Mouse (Mus musculus) CH12.LX (cell line): Measurements from ENCODE around the gene Aip. TPM values are rescaled to one million over a fixed set of nuclear protein-coding genes. Genes with fewer than 3 reads are reported as not detected.
A peak's percentile ranks its signal among the peaks of the same experiment; 100 is the strongest.

Experiments
- DNase-seq: peaks from one replicate; pipeline ENCODE4 v3.0.0-alpha.2; 2013; ENCODE audit errors: extremely low read depth
- H3K27ac ChIP-seq: 2 replicates; pipeline ENCODE4 v1.5.1; 2012; ENCODE audit warnings: low read depth, mild to moderate bottlenecking, control low read depth, moderate library complexity; ENCODE audit not compliant: insufficient read depth
- H3K27me3 ChIP-seq: replicated peaks from 2 replicates; pipeline ENCODE3; 2012; ENCODE audit warnings: inconsistent platforms
- H3K36me3 ChIP-seq, 2 experiments: replicated peaks in 1 of 2; 2 replicates each; pipeline versions ENCODE3 to v1.6.1; 2012; ENCODE audit warnings: inconsistent platforms in 1 of 2, low read length in 1 of 2, mild to moderate bottlenecking in 1 of 2, mixed read lengths in 1 of 2, moderate library complexity in 1 of 2; ENCODE audit not compliant: control insufficient read depth in 1 of 2, insufficient read depth in 1 of 2
- H3K4me1 ChIP-seq, 2 experiments: 2 replicates each; pipeline ENCODE4 v1.6.1; 2012; ENCODE audit warnings: inconsistent platforms in 1 of 2, moderate library complexity in 1 of 2; ENCODE audit not compliant: insufficient read depth in 2 of 2, control insufficient read depth in 1 of 2
- H3K4me2 ChIP-seq: 2 replicates; pipeline ENCODE4 v1.6.1; 2012; ENCODE audit warnings: low read depth, mild to moderate bottlenecking, control low read depth; ENCODE audit not compliant: poor library complexity, insufficient read depth, severe bottlenecking
- H3K4me3 ChIP-seq, 3 experiments: fragments of 150-350 bp in 1 of 3; sonication (generic) in 1 of 3; replicated peaks in 1 of 3; 2 replicates each; pipeline versions ENCODE3 to v1.5.1; 2011 to 2012; ENCODE audit warnings: low read depth in 2 of 3, low read length in 2 of 3, mild to moderate bottlenecking in 2 of 3, moderate library complexity in 2 of 3, control low read depth in 1 of 3, improper control_type of control experiment in 1 of 3, inconsistent platforms in 1 of 3, mixed read lengths in 1 of 3; ENCODE audit not compliant: poor library complexity in 1 of 3
- H3K79me2 ChIP-seq: replicated peaks from 2 replicates; pipeline ENCODE4 v1.6.1; 2012; ENCODE audit warnings: mild to moderate bottlenecking, moderate library complexity; ENCODE audit not compliant: control insufficient read depth, poor library complexity, insufficient read depth, severe bottlenecking; ENCODE audit errors: extremely low read depth
- H3K9ac ChIP-seq: 2 replicates; pipeline ENCODE4 v1.6.1; 2012; ENCODE audit warnings: low read depth, mild to moderate bottlenecking, control low read depth, moderate library complexity; ENCODE audit not compliant: insufficient read depth
- H3K9me3 ChIP-seq: replicated peaks from 2 replicates; pipeline ENCODE3; 2012; ENCODE audit warnings: low read length, inconsistent platforms, mixed read lengths
- CHD2 ChIP-seq: IDR thresholded peaks from 2 replicates; pipeline ENCODE4 v1.6.1; 2011; ENCODE audit warnings: low read length, improper control_type of control experiment
- CTCF ChIP-seq, 2 experiments: IDR thresholded peaks in 1 of 2; conservative IDR thresholded peaks in 1 of 2; 2 replicates each; pipeline ENCODE4 v1.5.1; 2011 to 2012; ENCODE audit warnings: low read depth in 2 of 2, low read length in 2 of 2, improper control_type of control experiment in 1 of 2, inconsistent platforms in 1 of 2, mild to moderate bottlenecking in 1 of 2, moderate library complexity in 1 of 2
- E2F4 ChIP-seq: IDR thresholded peaks from 2 replicates; pipeline ENCODE4 v1.6.1; 2011; ENCODE audit warnings: low read depth, low read length, improper control_type of control experiment; ENCODE audit not compliant: insufficient replicate concordance
- ELF1 ChIP-seq: IDR thresholded peaks from 2 replicates; pipeline ENCODE4 v1.6.1; 2014; ENCODE audit warnings: low read depth, mild to moderate bottlenecking, inconsistent platforms, low read length, improper control_type of control experiment
- EP300 ChIP-seq: IDR thresholded peaks from 2 replicates; pipeline ENCODE4 v1.6.1; 2011; ENCODE audit warnings: low read length, improper control_type of control experiment
- GABPA ChIP-seq: IDR thresholded peaks from 2 replicates; pipeline ENCODE4 v1.6.1; 2012; ENCODE audit warnings: low read depth, low read length, improper control_type of control experiment, inconsistent platforms; ENCODE audit not compliant: insufficient replicate concordance
- HCFC1 ChIP-seq: IDR thresholded peaks from 2 replicates; pipeline ENCODE4 v1.6.1; 2012; ENCODE audit warnings: low read depth, mild to moderate bottlenecking, inconsistent platforms, low read length, improper control_type of control experiment
- IRF4 ChIP-seq: IDR thresholded peaks from 2 replicates; pipeline ENCODE4 v1.6.1; 2014; ENCODE audit warnings: low read depth, mild to moderate bottlenecking, inconsistent platforms, low read length, improper control_type of control experiment
- JUND ChIP-seq: conservative IDR thresholded peaks from 2 replicates; pipeline ENCODE4 v1.6.1; 2011; ENCODE audit warnings: low read depth, low read length, improper control_type of control experiment
- KAT2A ChIP-seq: IDR thresholded peaks from 2 replicates; pipeline ENCODE4 v1.6.1; 2012; ENCODE audit warnings: low read length, improper control_type of control experiment, inconsistent platforms; ENCODE audit not compliant: insufficient replicate concordance
- MAFK ChIP-seq: IDR thresholded peaks from 2 replicates; pipeline ENCODE4 v1.6.1; 2011; ENCODE audit warnings: low read length, improper control_type of control experiment; ENCODE audit not compliant: insufficient replicate concordance
- MAZ ChIP-seq: IDR thresholded peaks from 2 replicates; pipeline ENCODE4 v1.6.1; 2012; ENCODE audit warnings: low read depth, mild to moderate bottlenecking, inconsistent platforms, low read length, improper control_type of control experiment, moderate library complexity
- MXI1 ChIP-seq: IDR thresholded peaks from 2 replicates; pipeline ENCODE4 v1.6.1; 2011; ENCODE audit warnings: mild to moderate bottlenecking, low read depth, low read length, improper control_type of control experiment
- PAX5 ChIP-seq: IDR thresholded peaks from 2 replicates; pipeline ENCODE4 v1.6.1; 2012; ENCODE audit warnings: low read length, inconsistent platforms, mixed read lengths
- POLR2A ChIP-seq: IDR thresholded peaks from 2 replicates; pipeline ENCODE4 v1.6.1; 2011; ENCODE audit warnings: low read depth, mild to moderate bottlenecking, improper control_type of control experiment, low read length
- RAD21 ChIP-seq: IDR thresholded peaks from 2 replicates; pipeline ENCODE4 v1.6.1; 2011; ENCODE audit warnings: low read depth, mild to moderate bottlenecking, low read length, improper control_type of control experiment, moderate library complexity
- RCOR1 ChIP-seq: conservative IDR thresholded peaks from 2 replicates; pipeline ENCODE4 v1.6.1; 2012; ENCODE audit warnings: low read depth, mild to moderate bottlenecking, inconsistent platforms, low read length, improper control_type of control experiment
- SIN3A ChIP-seq: IDR thresholded peaks from 2 replicates; pipeline ENCODE4 v1.6.1; 2012; ENCODE audit warnings: low read length, improper control_type of control experiment, inconsistent platforms
- SMC3 ChIP-seq: IDR thresholded peaks from 2 replicates; pipeline ENCODE4 v1.6.1; 2011; ENCODE audit warnings: low read depth, low read length, improper control_type of control experiment
- TBP ChIP-seq: conservative IDR thresholded peaks from 2 replicates; pipeline ENCODE4 v1.6.1; 2011; ENCODE audit warnings: low read depth, low read length, improper control_type of control experiment
- UBTF ChIP-seq: IDR thresholded peaks from 2 replicates; pipeline ENCODE4 v1.6.1; 2012; ENCODE audit warnings: low read depth, mild to moderate bottlenecking, inconsistent platforms, low read length, improper control_type of control experiment, moderate library complexity
- ZKSCAN1 ChIP-seq: IDR thresholded peaks from 2 replicates; pipeline ENCODE4 v1.6.1; 2012; ENCODE audit warnings: low read depth, inconsistent platforms, low read length, improper control_type of control experiment, borderline replicate concordance
- ZMIZ1 ChIP-seq: IDR thresholded peaks from 2 replicates; pipeline ENCODE4 v1.6.1; 2012; ENCODE audit warnings: low read depth, mild to moderate bottlenecking, inconsistent platforms, low read length, improper control_type of control experiment
- ZNF384 ChIP-seq: IDR thresholded peaks from 2 replicates; pipeline ENCODE4 v1.6.1; 2012; ENCODE audit warnings: low read depth, low read length, improper control_type of control experiment, inconsistent platforms
- dilution Hi-C: fragments of 300-500 bp; cut with MboI; formaldehyde crosslinking; loops from 2 replicates; pipeline ENCODE4 v1.14.3; 2020; ENCODE audit warnings: low sequenced_read_pairs; ENCODE audit not compliant: extremely low pct_unique_long_range_greater_than_20kb, extremely low pct_ligation_motif_present
- in situ Hi-C: fragments of 300-500 bp; cut with MboI; formaldehyde crosslinking; loops from 3 replicates; pipeline ENCODE4 v1.14.3; 2019; ENCODE audit warnings: low sequenced_read_pairs, low pct_ligation_motif_present, low pct_unique_long_range_greater_than_20kb, mixed read lengths
- polyA plus RNA-seq: library from polyadenylated mRNA; unstranded; fragments of >175 nt; gene quantifications from 2 replicates; pipeline ENCODE4 v1.2.1, GENCODE M21; 2012; ENCODE audit warnings: low read depth; ENCODE audit not compliant: insufficient read length
- total RNA-seq, 2 experiments: library from RNA; depleted of rRNA; stranded (reverse); fragments of 300-350 nt in 1 of 2; fragments of >200 nt in 1 of 2; gene quantifications; 2 replicates each; pipeline ENCODE4 v1.2.3; 2012 to 2014

The Aip gene
- total and polyA plus RNA-seq, 3 experiments, result 11.7 to 64.8 (median 39.7) TPM

GRCm38 (mm10) chr19:4159049-4159448, 33.4 kb upstream of the Aip start:
- H3K27me3 ChIP-seq, result no peaks in the 10 kb centered on the region
- no peaks in the 10 kb centered on the region for H3K9me3 ChIP-seq
- no peak overlapping the region for H3K4me2 ChIP-seq
- H3K27ac ChIP-seq, result no peak overlapping the region
- in situ Hi-C loops, result no loop called here
- H3K4me3 ChIP-seq, result no peak overlapping the region
- H3K36me3 ChIP-seq, result peaks cover 52 to 64% of the 10 kb centered on the region in 2 experiments
- TF ChIP-seq RCOR1 (no peak), PAX5 (no peak), ZNF384 (no peak), TBP (no peak), ZMIZ1 (no peak), MXI1 (no peak), UBTF (no peak), IRF4 (no peak), POLR2A (no peak), HCFC1 (no peak), KAT2A (no peak), JUND (no peak)
- H3K4me1 ChIP-seq, result peaks cover 23 to 49% of the 10 kb centered on the region in 2 experiments
- no peak overlapping the region for H3K9ac ChIP-seq
- dilution Hi-C loops, result no loop called here
- peaks cover 29% of the 10 kb centered on the region for H3K79me2 ChIP-seq
- no peak for DNase-seq

GRCm38 (mm10) chr19:4156771-4157170, 31.1 kb upstream of the Aip start:
- Histone ChIP-seq H3K9ac (peak overlapping the region; percentile 96; the same call in 1 of the 2 replicates), H3K4me3 (peak overlapping the region in 1 of 3 experiments; percentile 73), H3K9me3 (no peaks in the 10 kb centered on the region), H3K27ac (peak overlapping the region; percentile 90), H3K4me2 (peak overlapping the region; percentile 52), H3K27me3 (no peaks in the 10 kb centered on the region), H3K79me2 (peaks cover 19% of the 10 kb centered on the region), H3K36me3 (peaks cover 68 to 83% of the 10 kb centered on the region in 2 experiments), H3K4me1 (peaks cover 22 to 56% of the 10 kb centered on the region in 2 experiments)
- dilution Hi-C loops, result no loop called here
- in situ Hi-C loops, result no loop called here
- TF ChIP-seq MAFK, result no peak
- TF ChIP-seq ELF1, result no peak
- TF ChIP-seq MAZ, result no peak
- TF ChIP-seq GABPA, result no peak
- no peak for TF ChIP-seq RCOR1
- no peak for TF ChIP-seq PAX5
- TF ChIP-seq MXI1, result no peak
- no peak for TF ChIP-seq KAT2A
- TF ChIP-seq IRF4, result no peak
- TF ChIP-seq SMC3, result no peak
- no peak for TF ChIP-seq RAD21
- TF ChIP-seq SIN3A, result no peak
- TF ChIP-seq JUND, result no peak
- TF ChIP-seq E2F4, result no peak
- no peak for TF ChIP-seq POLR2A
- TF ChIP-seq CTCF (conservative IDR thresholded peaks at IDR 0.05 in 1 of 2, IDR thresholded peaks at IDR 0.05 in 1 of 2; ENCODE audit: low read depth in 2 of 2, low read length in 2 of 2), result no peak
- no peak; the same call in 1 of the 2 replicates for TF ChIP-seq CHD2
- no peak for TF ChIP-seq EP300
- TF ChIP-seq UBTF, result no peak
- no peak for TF ChIP-seq ZKSCAN1
- DNase-seq, result no peak
